Mouse (Mus musculus) lung, postnatal 0 days (tissue): ENCODE measurements at regions not wholly inside any gene's neighbourhood (a gene's known extent, or its start where the extent isn't known, plus 50 kb on each side); places are given as distances from the start of the nearest gene placed in this dataset.

ENCODE experiments used
- ATAC-seq: fragments of 200-750 bp; cut with Nextera tagmentation; 2 replicates; pipeline ENCODE4 v1.8.0; 2017; ENCODE audit warnings: moderate library complexity
- DNase-seq: peaks from one replicate; pipeline ENCODE4 v3.0.0-alpha.2; 2016; ENCODE audit warnings: low spot score
- H3K27ac ChIP-seq: fragments of 300-500 bp; sonication (generic); 2 replicates; pipeline ENCODE4 v1.5.1; 2014; ENCODE audit warnings: antibody characterized with exemption, mild to moderate bottlenecking, low read length, mixed read lengths
- H3K27me3 ChIP-seq: fragments of 300-500 bp; sonication (generic); replicated peaks from 2 replicates; pipeline ENCODE4 v1.6.1; 2014; ENCODE audit warnings: low read length, mixed read lengths; ENCODE audit not compliant: insufficient read depth
- H3K36me3 ChIP-seq: fragments of 300-500 bp; sonication (generic); 2 replicates; pipeline ENCODE4 v1.6.1; 2014; ENCODE audit warnings: low read length, mixed read lengths; ENCODE audit not compliant: insufficient read depth
- H3K4me1 ChIP-seq: fragments of 300-500 bp; sonication (generic); 2 replicates; pipeline ENCODE4 v1.6.1; 2014; ENCODE audit warnings: antibody characterized with exemption, low read depth, low read length, mixed read lengths; ENCODE audit not compliant: insufficient read depth
- H3K4me2 ChIP-seq: fragments of 300-500 bp; sonication (generic); replicated peaks from 2 replicates; pipeline ENCODE4 v1.6.1; 2014; ENCODE audit warnings: low read depth, mild to moderate bottlenecking, low read length, moderate library complexity, mixed read lengths
- H3K4me3 ChIP-seq: fragments of 300-500 bp; sonication (generic); 2 replicates; pipeline ENCODE4 v1.5.1; 2014; ENCODE audit warnings: low read depth, low read length
- H3K9ac ChIP-seq: fragments of 300-500 bp; sonication (generic); replicated peaks from 2 replicates; pipeline ENCODE4 v1.6.1; 2014; ENCODE audit warnings: low read depth, mild to moderate bottlenecking
- H3K9me3 ChIP-seq: fragments of 300-500 bp; sonication (generic); 2 replicates; pipeline ENCODE4 v1.6.1; 2016; ENCODE audit warnings: low read length, mixed read lengths
- CTCF ChIP-seq: IDR thresholded peaks from 2 replicates; pipeline ENCODE4 v1.5.1; 2016; ENCODE audit warnings: antibody characterized with exemption, mild to moderate bottlenecking
- EP300 ChIP-seq: IDR thresholded peaks from 2 replicates; pipeline ENCODE4 v1.6.1; 2016; ENCODE audit warnings: antibody characterized with exemption, mild to moderate bottlenecking, control low read depth
- WGBS: fragments of 180-500 bp; shearing (Covaris S2); extraction: QIAGEN DNeasy Blood & Tissue Kit; methylation state at CpG from one replicate; pipeline ENCODE4 v1.1.7; 2014; 5-methylcytosine and 5-hydroxymethylcytosine counted together

- Histone ChIP-seq H3K4me2 (peak overlapping the region; percentile 30; the same call in 1 of the 2 replicates), H3K4me3 (no peak overlapping the region), H3K27me3 (no peaks in the 10 kb centered on the region; the same call in 1 of the 2 replicates), H3K9me3 (no peaks in the 10 kb centered on the region), H3K36me3 (no peaks in the 10 kb centered on the region), H3K9ac (0 out of 2 replicates have a peak overlapping the region, but pooled peaks have one; percentile 16), H3K4me1 (peaks cover 16% of the 10 kb centered on the region; the same call in 1 of the 2 replicates), H3K27ac (peak overlapping the region; percentile 78)
- TF ChIP-seq CTCF (no peak), EP300 (no peak)
- DNase-seq (peak; percentile 91), ATAC-seq (peak; percentile 20)
- 5% methylated on average over 20 of the region's 20 CpGs for WGBS
These were observed 83.6 kb downstream of the Irs2 start for GRCm38 (mm10) chr8:10924526-10925199.

GRCm38 (mm10) chr8:10924001-10924490 is 84.2 kb downstream of the Irs2 start:
- peak overlapping the region; percentile 78 for H3K27ac ChIP-seq
- H3K9ac ChIP-seq = no peak overlapping the region
- H3K27me3 ChIP-seq = no peaks in the 10 kb centered on the region; the same call in 1 of the 2 replicates
- no peak for DNase-seq
- TF ChIP-seq CTCF (no peak), EP300 (no peak)
- no peaks in the 10 kb centered on the region for H3K9me3 ChIP-seq
- no peaks in the 10 kb centered on the region for H3K36me3 ChIP-seq
- WGBS = 23% methylated on average over 3 of the region's 3 CpGs
- H3K4me3 ChIP-seq = no peak overlapping the region
- H3K4me2 ChIP-seq = peak overlapping the region; percentile 30; the same call in 1 of the 2 replicates
- H3K4me1 ChIP-seq = peaks cover 16% of the 10 kb centered on the region; the same call in 1 of the 2 replicates
- no peak for ATAC-seq

- no peak overlapping the region; the same call in 1 of the 2 replicates for H3K27ac ChIP-seq
- H3K27me3 ChIP-seq = no peaks in the 10 kb centered on the region; the same call in 1 of the 2 replicates
- H3K9me3 ChIP-seq = no peaks in the 10 kb centered on the region
- DNase-seq (no peak), ATAC-seq (no peak)
- WGBS = 44% methylated on average over 19 of the region's 19 CpGs
- H3K4me2 ChIP-seq = no peak overlapping the region
- no peak overlapping the region for H3K9ac ChIP-seq
- no peak for TF ChIP-seq EP300
- TF ChIP-seq CTCF = no peak
- H3K4me3 ChIP-seq = no peak overlapping the region
- no peaks in the 10 kb centered on the region for H3K36me3 ChIP-seq
- peaks cover 16% of the 10 kb centered on the region; the same call in 1 of the 2 replicates for H3K4me1 ChIP-seq
These were observed 84.9 kb downstream of the Irs2 start for GRCm38 (mm10) chr8:10923071-10924000.

GRCm38 (mm10) chr8:10922209-10923030 is 85.8 kb downstream of the Irs2 start:
- ATAC-seq (no peak), DNase-seq (no peak)
- Histone ChIP-seq H3K4me3 (no peak overlapping the region), H3K27me3 (no peaks in the 10 kb centered on the region; the same call in 1 of the 2 replicates), H3K4me1 (peaks cover 16% of the 10 kb centered on the region; the same call in 1 of the 2 replicates), H3K9me3 (no peaks in the 10 kb centered on the region), H3K27ac (peak overlapping the region; percentile 38; the same call in 1 of the 2 replicates), H3K9ac (no peak overlapping the region), H3K4me2 (no peak overlapping the region), H3K36me3 (no peaks in the 10 kb centered on the region)
- no peak for TF ChIP-seq EP300
- TF ChIP-seq CTCF = no peak
- WGBS = 55% methylated on average over 12 of the region's 12 CpGs

GRCm38 (mm10) chr8:10921439-10922191 is 86.6 kb downstream of the Irs2 start:
- no peak for TF ChIP-seq CTCF
- TF ChIP-seq EP300 = peak; percentile 61
- Histone ChIP-seq H3K4me1 (peaks cover 16% of the 10 kb centered on the region; the same call in 1 of the 2 replicates), H3K27me3 (no peaks in the 10 kb centered on the region; the same call in 1 of the 2 replicates), H3K36me3 (no peaks in the 10 kb centered on the region), H3K4me2 (no peak overlapping the region), H3K9me3 (no peaks in the 10 kb centered on the region), H3K4me3 (no peak overlapping the region), H3K27ac (peak overlapping the region; percentile 38; the same call in 1 of the 2 replicates), H3K9ac (no peak overlapping the region)
- DNase-seq = peak; percentile 83
- ATAC-seq = peak; percentile 56
- 47% methylated on average over 11 of the region's 11 CpGs for WGBS
